Mouse (Mus musculus): Measurements from ENCODE around the gene Ccdc96.

- TF ChIP-seq CTCF (IDR thresholded peaks at IDR 0.05; ENCODE audit: borderline replicate concordance, control insufficient read depth, extremely low read depth, insufficient read depth, low read length, poor library complexity), result no peak
- no peak for TF ChIP-seq POLR2A (IDR thresholded peaks at IDR 0.05; ENCODE audit: control insufficient read depth, extremely low read depth, insufficient read depth, low read length, poor library complexity)
These were observed 40.8 kb downstream of the Ccdc96 start for GRCm38 (mm10) chr5:36525216-36525615.

Measured in thymus, adult 2 months (tissue).